Mouse (Mus musculus) limb, embryonic 11.5 days (tissue): Measurements from ENCODE around the gene Ube2c. TPM values are rescaled to one million over a fixed set of nuclear protein-coding genes. Genes with fewer than 3 reads are reported as not detected.

ENCODE experiments used
- ATAC-seq: fragments of 200-750 bp; cut with Nextera tagmentation; 2 replicates; pipeline ENCODE4 v1.8.0; 2017; ENCODE audit warnings: low read depth; ENCODE audit not compliant: insufficient number of reproducible peaks, low FRiP score, low TSS enrichment
- DNase-seq: peaks from one replicate; pipeline ENCODE4 v3.0.0-alpha.2; 2015; ENCODE audit warnings: low spot score
- H3K27ac ChIP-seq: fragments of 300-500 bp; sonication (generic); replicated peaks from 2 replicates; pipeline ENCODE4 v1.5.1; 2014; ENCODE audit warnings: low read depth, mild to moderate bottlenecking, low read length
- H3K27me3 ChIP-seq: fragments of 300-500 bp; sonication (generic); 2 replicates; pipeline ENCODE4 v1.6.1; 2014; ENCODE audit warnings: mild to moderate bottlenecking, low read length, mixed read lengths; ENCODE audit not compliant: control insufficient read depth, insufficient read depth
- H3K36me3 ChIP-seq: fragments of 300-500 bp; sonication (generic); 2 replicates; pipeline ENCODE4 v1.6.1; 2014; ENCODE audit warnings: mild to moderate bottlenecking, low read length, moderate library complexity, mixed read lengths; ENCODE audit not compliant: control insufficient read depth, insufficient read depth
- H3K4me1 ChIP-seq: fragments of 300-500 bp; sonication (generic); 2 replicates; pipeline ENCODE4 v1.6.1; 2014; ENCODE audit warnings: low read length, mixed read lengths; ENCODE audit not compliant: control insufficient read depth, insufficient read depth
- H3K4me2 ChIP-seq: fragments of 300-500 bp; sonication (generic); 2 replicates; pipeline ENCODE4 v1.6.1; 2014; ENCODE audit warnings: low read depth, mild to moderate bottlenecking, moderate library complexity; ENCODE audit not compliant: severe bottlenecking
- H3K4me3 ChIP-seq: fragments of 300-500 bp; sonication (generic); 2 replicates; pipeline ENCODE4 v1.5.1; 2014; ENCODE audit warnings: low read depth, low read length
- H3K9ac ChIP-seq: fragments of 300-500 bp; sonication (generic); 2 replicates; pipeline ENCODE4 v1.6.1; 2014; ENCODE audit warnings: mild to moderate bottlenecking, low read length
- H3K9me3 ChIP-seq: fragments of 300-500 bp; sonication (generic); 2 replicates; pipeline ENCODE4 v1.6.1; 2016; ENCODE audit warnings: low read length; ENCODE audit not compliant: control insufficient read depth
- WGBS: fragments of 180-500 bp; shearing (Covaris S2); extraction: QIAGEN DNeasy Blood & Tissue Kit; methylation state at CpG from one replicate; pipeline ENCODE4 v1.1.7; 2014; 5-methylcytosine and 5-hydroxymethylcytosine counted together
- polyA plus RNA-seq: library from polyadenylated mRNA; unstranded; fragments of >200 nt; fragmentation: Nextera tagmentation; extraction: Ambion mirVana; gene quantifications from 2 replicates; pipeline ENCODE4 v1.2.1, GENCODE M21; 2014

The Ube2c gene
- polyA plus RNA-seq, 1 experiment from 2014 or later: 634 TPM

DNA sequence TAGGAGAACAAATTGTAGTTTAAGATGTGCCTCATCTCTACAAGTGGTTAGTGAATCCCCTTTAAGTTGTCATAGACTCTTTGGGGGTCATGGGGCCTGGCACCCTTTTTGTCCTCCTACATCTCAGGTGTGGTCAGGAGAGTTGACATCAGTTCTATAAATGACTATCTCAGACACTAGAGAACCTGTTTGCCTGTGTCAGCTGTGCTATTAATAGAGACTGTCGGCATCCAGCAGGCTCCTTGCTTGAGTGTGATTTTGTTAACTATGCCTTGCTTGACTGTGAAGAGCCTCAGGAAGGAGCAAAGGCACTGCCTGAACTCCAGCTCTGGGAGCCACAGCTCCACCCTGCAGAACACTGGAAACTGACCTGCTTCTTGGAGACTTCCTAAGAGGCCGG, 14.9 kb upstream of the Ube2c start:
- no peak overlapping the region for H3K27ac ChIP-seq
- no peaks in the 10 kb centered on the region for H3K27me3 ChIP-seq
- no peak for ATAC-seq
- H3K9ac ChIP-seq: no peak overlapping the region
- H3K4me1 ChIP-seq: no peaks in the 10 kb centered on the region
- no peak overlapping the region for H3K4me3 ChIP-seq
- H3K36me3 ChIP-seq: peaks cover 36% of the 10 kb centered on the region
- H3K4me2 ChIP-seq: no peak overlapping the region
- DNase-seq: no peak
- no peaks in the 10 kb centered on the region for H3K9me3 ChIP-seq
- 93% methylated on average over 2 of the region's 2 CpGs for WGBS

- H3K4me1 ChIP-seq: no peaks in the 10 kb centered on the region
- H3K36me3 ChIP-seq: peaks cover 42% of the 10 kb centered on the region
- H3K27ac ChIP-seq: no peak overlapping the region
- DNase-seq: no peak
- H3K27me3 ChIP-seq: no peaks in the 10 kb centered on the region
- ATAC-seq: no peak
- no peak overlapping the region for H3K4me3 ChIP-seq
- no peak overlapping the region for H3K4me2 ChIP-seq
- no peak overlapping the region for H3K9ac ChIP-seq
- 84% methylated on average over 11 of the region's 11 CpGs for WGBS
- H3K9me3 ChIP-seq: no peaks in the 10 kb centered on the region
Observed at GRCm38 (mm10) chr2:164757841-164758240, 11.9 kb upstream of the Ube2c start.

DNA sequence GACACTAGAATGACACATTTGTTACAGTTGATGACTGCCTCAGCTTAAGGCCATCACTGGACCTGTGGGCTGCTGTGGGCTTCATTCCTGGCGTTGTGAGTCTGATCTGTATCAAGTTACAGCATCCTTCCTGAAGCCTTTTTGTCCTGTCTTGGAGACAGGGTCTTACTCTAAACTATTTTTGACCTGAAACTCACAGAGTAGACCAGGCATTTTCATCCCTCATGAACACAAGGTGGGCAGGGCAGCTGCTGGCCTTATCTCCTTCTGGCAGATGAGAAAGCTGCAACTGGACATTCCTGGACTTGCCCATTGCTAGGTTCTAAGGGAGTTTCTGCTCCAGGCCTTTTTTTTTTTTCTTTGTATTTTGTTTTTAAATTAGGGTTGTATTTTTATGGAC, 11.0 kb upstream of the Ube2c start:
- DNase-seq (no peak), ATAC-seq (no peak)
- peaks cover 47% of the 10 kb centered on the region for H3K36me3 ChIP-seq

GRCm38 (mm10) chr2:164760059-164760833, 9.5 kb upstream of the Ube2c start:
- ATAC-seq (no peak), DNase-seq (no peak)

More for the DNA sequence above, 11.0 kb upstream of the Ube2c start:
- Histone ChIP-seq H3K4me3 (no peak overlapping the region), H3K4me2 (no peak overlapping the region), H3K9ac (no peak overlapping the region), H3K9me3 (no peaks in the 10 kb centered on the region), H3K4me1 (no peaks in the 10 kb centered on the region), H3K27me3 (no peaks in the 10 kb centered on the region), H3K27ac (no peak overlapping the region)
- WGBS: 69% methylated on average over 1 of the region's 1 CpGs

DNA sequence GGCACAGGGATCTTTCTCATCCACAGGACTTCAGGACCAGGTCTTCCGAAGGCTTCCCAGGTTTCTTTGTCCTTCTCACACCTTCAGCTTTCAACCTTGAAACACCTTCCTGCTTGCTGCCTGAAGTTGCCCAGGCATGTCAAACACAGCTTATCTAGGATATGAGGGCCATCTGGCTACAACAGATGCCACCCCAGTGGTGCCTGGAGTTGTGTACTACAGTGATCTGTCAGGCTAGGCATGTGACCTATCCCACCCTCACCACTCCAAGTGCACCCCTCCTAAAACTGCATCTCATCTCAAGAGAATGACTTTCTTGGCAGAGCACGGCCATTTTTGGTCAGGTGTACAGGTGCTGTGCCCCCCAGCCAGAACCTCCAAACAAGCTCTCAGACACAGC, 8.2 kb upstream of the Ube2c start:
- Histone ChIP-seq H3K4me1 (no peaks in the 10 kb centered on the region), H3K27me3 (no peaks in the 10 kb centered on the region), H3K4me3 (no peak overlapping the region), H3K36me3 (peaks cover 39% of the 10 kb centered on the region), H3K9me3 (no peaks in the 10 kb centered on the region), H3K27ac (no peak overlapping the region), H3K9ac (no peak overlapping the region), H3K4me2 (no peak overlapping the region)
- WGBS: 94% methylated on average over 2 of the region's 2 CpGs
- DNase-seq: no peak
- no peak for ATAC-seq

More at GRCm38 (mm10) chr2:164760059-164760833, 9.5 kb upstream of the Ube2c start:
- Histone ChIP-seq H3K9me3 (no peaks in the 10 kb centered on the region), H3K4me2 (no peak overlapping the region), H3K9ac (no peak overlapping the region), H3K4me3 (no peak overlapping the region), H3K27ac (no peak overlapping the region), H3K36me3 (peaks cover 43% of the 10 kb centered on the region), H3K27me3 (no peaks in the 10 kb centered on the region), H3K4me1 (no peaks in the 10 kb centered on the region)
- WGBS: 90% methylated on average over 4 of the region's 4 CpGs

DNA sequence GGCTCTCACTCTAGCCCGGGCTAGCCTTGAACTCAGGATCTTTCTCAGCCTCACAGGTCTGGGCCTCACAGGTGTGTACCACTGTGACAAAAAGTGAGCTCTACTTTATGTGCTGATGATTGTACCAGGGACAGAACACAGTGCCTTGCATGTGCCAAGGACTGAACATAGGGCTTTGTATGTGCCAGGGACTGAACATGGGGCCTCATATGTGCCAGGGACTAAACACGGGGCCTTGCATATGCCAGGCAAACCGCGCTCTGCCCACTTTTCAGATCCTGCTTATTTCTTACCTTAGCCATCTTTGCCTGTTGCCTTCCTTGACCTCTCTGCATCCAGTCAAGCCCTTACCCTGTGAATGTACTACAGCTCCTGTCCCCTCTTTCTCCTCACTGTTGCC, 7.7 kb upstream of the Ube2c start:
- Histone ChIP-seq H3K9me3 (no peaks in the 10 kb centered on the region), H3K9ac (no peak overlapping the region)

GRCm38 (mm10) chr2:164762593-164762992, 7.1 kb upstream of the Ube2c start:
- ATAC-seq (no peak), DNase-seq (no peak)
- Histone ChIP-seq H3K27ac (no peak overlapping the region), H3K9me3 (no peaks in the 10 kb centered on the region), H3K9ac (no peak overlapping the region), H3K4me1 (no peaks in the 10 kb centered on the region), H3K36me3 (peaks cover 30% of the 10 kb centered on the region; the same call in 1 of the 2 replicates), H3K4me2 (no peak overlapping the region), H3K4me3 (no peak overlapping the region), H3K27me3 (no peaks in the 10 kb centered on the region)
- 90% methylated on average over 7 of the region's 7 CpGs for WGBS

More for the DNA sequence above, 7.7 kb upstream of the Ube2c start:
- Histone ChIP-seq H3K36me3 (peaks cover 35% of the 10 kb centered on the region), H3K27me3 (no peaks in the 10 kb centered on the region), H3K4me1 (no peaks in the 10 kb centered on the region), H3K4me3 (no peak overlapping the region), H3K4me2 (no peak overlapping the region), H3K27ac (no peak overlapping the region)
- no peak for ATAC-seq
- WGBS: 96% methylated on average over 4 of the region's 4 CpGs
- no peak for DNase-seq

DNA sequence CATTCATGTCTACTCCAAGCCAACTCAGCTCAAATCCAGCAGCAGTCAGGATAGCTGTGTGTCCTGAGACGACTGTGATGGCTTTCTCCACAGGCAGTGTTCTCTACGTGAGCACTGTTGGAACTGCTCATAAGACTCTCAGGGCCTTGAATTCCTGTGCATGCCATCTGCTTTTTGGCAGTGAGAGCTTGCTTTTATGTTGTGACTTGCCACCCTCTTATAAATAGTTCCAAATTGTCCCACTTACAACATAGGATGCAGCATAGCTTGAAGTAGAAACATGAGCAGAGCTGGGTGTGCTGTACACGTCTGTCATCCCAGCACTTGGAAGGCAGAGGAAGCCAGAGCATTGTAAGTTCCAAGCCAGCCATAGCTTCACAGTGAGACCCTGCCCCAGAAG, 3.9 kb upstream of the Ube2c start:
- Histone ChIP-seq H3K9me3 (no peaks in the 10 kb centered on the region), H3K4me2 (no peak overlapping the region), H3K27ac (no peak overlapping the region), H3K27me3 (no peaks in the 10 kb centered on the region), H3K9ac (no peak overlapping the region), H3K4me3 (no peak overlapping the region), H3K4me1 (peaks cover 2% of the 10 kb centered on the region), H3K36me3 (peaks cover 17% of the 10 kb centered on the region; the same call in 1 of the 2 replicates)
- ATAC-seq: no peak
- DNase-seq: no peak
- 81% methylated on average over 3 of the region's 3 CpGs for WGBS
